Mouse (Mus musculus) thymus, postnatal 14 days (tissue): ENCODE measurements around the gene Hmgcll1.

Experiments used
- DNase-seq: peaks from one replicate; pipeline ENCODE4 v3.0.0; 2021

The Hmgcll1 gene

GRCm38 (mm10) chr9:76014631-76015531 lies at the start of gene Hmgcll1:
Gene Hmgcll1, plus strand, starts transcription at chr9:76014855.
- no peak for DNase-seq

GRCm38 (mm10) chr9:75980097-75980496 lies 34.6 kb upstream of the Hmgcll1 start:
- no peak for DNase-seq

- no peak for DNase-seq
Observed at GRCm38 (mm10) chr9:75981139-75981538, 33.5 kb upstream of the Hmgcll1 start.

GRCm38 (mm10) chr9:75989491-75989890 lies 25.2 kb upstream of the Hmgcll1 start:
- DNase-seq: no peak

GRCm38 (mm10) chr9:75998791-75999350 lies 15.8 kb upstream of the Hmgcll1 start:
- DNase-seq: no peak

GRCm38 (mm10) chr9:76000876-76001858 lies 13.5 kb upstream of the Hmgcll1 start:
- DNase-seq: no peak

GRCm38 (mm10) chr9:76003066-76003465 lies 11.6 kb upstream of the Hmgcll1 start:
- DNase-seq: no peak

- no peak for DNase-seq
Observed at GRCm38 (mm10) chr9:76003637-76004036, 11.0 kb upstream of the Hmgcll1 start.

GRCm38 (mm10) chr9:76007342-76007970 lies 7.2 kb upstream of the Hmgcll1 start:
- no peak for DNase-seq

- DNase-seq: no peak
Observed at GRCm38 (mm10) chr9:76013789-76014188, 866 bp upstream of the Hmgcll1 start.

GRCm38 (mm10) chr9:76015971-76016370 lies 1.3 kb downstream of the Hmgcll1 start:
- no peak for DNase-seq

- DNase-seq: no peak
Observed at GRCm38 (mm10) chr9:76016506-76016905, 1.9 kb downstream of the Hmgcll1 start.

GRCm38 (mm10) chr9:76023551-76023973 lies 8.9 kb downstream of the Hmgcll1 start:
- DNase-seq: no peak

GRCm38 (mm10) chr9:76024277-76025246 lies 9.9 kb downstream of the Hmgcll1 start:
- DNase-seq: no peak

GRCm38 (mm10) chr9:76029471-76030199 lies 15.0 kb downstream of the Hmgcll1 start:
- DNase-seq: no peak

- no peak for DNase-seq
Observed at GRCm38 (mm10) chr9:76035058-76035457, 20.4 kb downstream of the Hmgcll1 start.

- no peak for DNase-seq
Observed at GRCm38 (mm10) chr9:76038327-76039103, 23.9 kb downstream of the Hmgcll1 start.

GRCm38 (mm10) chr9:76039711-76040110 lies 25.1 kb downstream of the Hmgcll1 start:
- DNase-seq: no peak

GRCm38 (mm10) chr9:76043341-76043740 lies 28.7 kb downstream of the Hmgcll1 start:
- no peak for DNase-seq

GRCm38 (mm10) chr9:76060935-76061334 lies 46.3 kb downstream of the Hmgcll1 start:
- DNase-seq: no peak
